Mouse (Mus musculus): ENCODE measurements around the gene Tshr. TPM values are rescaled to one million over a fixed set of nuclear protein-coding genes. Genes with fewer than 3 reads are reported as not detected.
"Not testable (repeated sequence)": the region's sequence is repeated elsewhere in the genome, so short reads cannot be mapped to it uniquely, and the experiment has no call there.

Gene Tshr
- 1.2 and 1.5 TPM in 2 replicates for polyA plus RNA-seq (2015; fragmentation: Nextera tagmentation; extraction: Ambion mirVana)

DNA sequence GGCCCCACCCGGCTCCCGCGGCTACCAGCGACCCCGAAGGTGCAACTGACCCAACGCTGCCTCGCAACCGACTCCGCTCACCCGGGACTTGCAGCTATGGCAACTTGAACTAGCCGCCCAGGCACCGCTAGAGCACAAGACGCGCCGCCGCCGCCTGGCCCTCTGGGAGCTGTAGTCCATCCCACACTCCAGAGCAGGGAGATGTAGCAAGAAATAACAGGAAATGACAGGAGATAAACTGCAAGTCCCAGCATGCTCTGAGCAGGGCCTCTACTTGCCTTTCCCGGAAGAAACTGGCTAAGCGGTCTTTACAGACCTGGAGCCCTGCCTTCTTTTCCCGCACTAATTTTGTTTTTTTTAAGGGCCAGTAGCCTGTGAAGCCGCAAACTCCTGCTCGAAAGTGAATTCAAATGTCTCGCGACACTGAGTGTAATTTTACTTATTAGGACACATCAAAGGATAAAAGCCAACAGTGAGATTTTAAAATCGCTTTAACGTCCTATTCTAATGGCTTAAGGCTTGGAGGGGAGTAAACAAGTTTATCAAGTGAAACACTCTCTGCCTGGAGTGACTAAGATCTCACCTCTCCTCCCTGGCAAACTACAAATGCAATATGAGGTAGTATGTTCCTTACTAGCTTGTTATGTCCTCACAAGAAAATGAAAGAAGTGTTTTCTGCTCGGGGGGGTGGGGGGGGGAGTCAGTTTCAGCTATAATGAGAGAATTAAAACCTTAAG lies at the start of gene Tshr, which contains the start of gene Cep128:
Gene Tshr, plus strand, starts transcription at position 283 of the 737 bp plus-strand sequence.
Gene Cep128, minus strand, starts transcription at position 129 of the 737 bp plus-strand sequence.
- ATAC-seq, result peak; percentile 100
- peak within 1 kb of the TSS; percentile 91 for H3K4me2 ChIP-seq
- no peaks in the 10 kb centered on the region for H3K27me3 ChIP-seq
- peaks cover 6% of the 10 kb centered on the region for H3K4me1 ChIP-seq
- no peak within 1 kb of the TSS for H3K27ac ChIP-seq
- peak within 1 kb of the TSS; percentile 56 for H3K4me3 ChIP-seq
- WGBS, result under 1% methylated on average over 27 of the region's 27 CpGs
- H3K9ac ChIP-seq, result peak within 1 kb of the TSS; percentile 67
- H3K9me3 ChIP-seq (replicated peaks), result no peaks in the 10 kb centered on the region
- no peaks in the 10 kb centered on the region for H3K36me3 ChIP-seq (ENCODE audit: poor library complexity, severe bottlenecking)

DNA sequence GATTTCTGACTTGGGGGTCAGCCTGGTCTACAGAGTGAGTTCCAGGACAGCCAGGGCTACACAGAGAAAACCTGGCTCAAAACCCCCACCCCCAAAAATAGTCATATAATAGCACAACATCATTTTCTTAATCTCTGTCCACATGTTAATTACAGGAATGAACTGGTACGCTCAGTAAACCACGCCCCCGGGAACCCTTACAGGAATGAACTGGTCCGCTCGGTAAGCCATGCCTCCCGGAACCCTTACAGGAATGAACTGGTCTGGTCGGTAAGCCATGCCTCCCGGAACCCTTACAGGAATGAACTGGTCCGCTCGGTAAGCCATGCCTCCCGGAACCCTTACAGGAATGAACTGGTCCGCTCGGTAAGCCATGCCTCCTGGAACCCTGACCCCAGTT lies 45.7 kb upstream of the Tshr start:
- WGBS, result 95% methylated on average over 13 of the region's 13 CpGs

DNA sequence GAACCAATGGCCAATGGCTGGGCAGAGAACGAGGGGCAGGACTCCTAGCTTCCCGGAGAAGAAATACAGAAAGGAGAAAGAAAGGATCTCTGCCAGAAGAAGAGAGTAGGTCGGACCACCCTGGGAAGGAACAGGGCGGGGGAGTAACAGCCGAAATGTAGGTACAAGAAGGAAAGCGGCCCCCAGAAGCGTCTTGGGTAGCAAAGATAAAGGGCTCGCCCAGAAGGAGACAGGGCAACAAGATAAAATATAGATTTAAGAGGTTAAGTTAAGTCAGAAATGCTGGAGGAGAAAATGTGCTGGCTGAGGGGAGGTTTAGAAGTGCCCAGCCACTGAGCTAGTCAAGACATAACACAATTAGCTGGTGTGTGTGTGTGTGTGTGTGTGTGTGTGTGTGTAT lies 30.6 kb upstream of the Tshr start:
- H3K4me3 ChIP-seq, result no peak overlapping the region
- H3K4me2 ChIP-seq, result no peak overlapping the region
- H3K9me3 ChIP-seq (replicated peaks), result no peaks in the 10 kb centered on the region
- no peaks in the 10 kb centered on the region for H3K27me3 ChIP-seq
- ATAC-seq, result no peak
- 70% methylated on average over 8 of the region's 8 CpGs for WGBS
- H3K27ac ChIP-seq, result no peak overlapping the region
- no peak overlapping the region for H3K9ac ChIP-seq
- H3K36me3 ChIP-seq (ENCODE audit: poor library complexity, severe bottlenecking), result no peaks in the 10 kb centered on the region
- no peaks in the 10 kb centered on the region for H3K4me1 ChIP-seq

More for the DNA sequence above, 45.7 kb upstream of the Tshr start:
- not testable (repeated sequence) for H3K4me3 ChIP-seq; ATAC-seq; H3K9me3 ChIP-seq (replicated peaks); H3K36me3 ChIP-seq (ENCODE audit: poor library complexity, severe bottlenecking); H3K27me3 ChIP-seq; H3K27ac ChIP-seq; H3K4me2 ChIP-seq; H3K4me1 ChIP-seq; H3K9ac ChIP-seq

DNA sequence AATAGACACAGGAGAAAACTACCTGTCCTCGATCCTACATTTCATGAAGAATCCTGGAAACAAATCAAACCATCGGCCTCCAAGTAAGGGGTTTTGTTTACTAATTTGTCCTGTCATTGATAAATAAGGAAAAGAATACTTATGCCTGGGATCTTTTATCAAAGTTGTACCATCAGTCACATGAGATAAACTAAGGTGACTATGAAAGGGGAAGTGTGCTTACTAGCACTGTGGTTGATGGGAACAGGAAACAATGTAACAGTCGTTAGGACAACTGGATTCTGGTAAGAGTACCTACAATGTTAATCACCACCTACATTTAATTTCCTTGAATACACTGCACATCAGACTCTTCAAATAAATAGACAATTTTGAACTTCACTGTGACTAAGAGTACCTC lies 15.2 kb upstream of the Tshr start:
- no peak overlapping the region for H3K27ac ChIP-seq
- H3K9me3 ChIP-seq (replicated peaks), result 0 out of 2 replicates have a peak, but pooled peaks cover 5% of the 10 kb centered on the region
- no peak overlapping the region for H3K4me3 ChIP-seq
- H3K9ac ChIP-seq, result no peak overlapping the region
- ATAC-seq, result no peak
- no peaks in the 10 kb centered on the region for H3K27me3 ChIP-seq
- peaks cover 8% of the 10 kb centered on the region for H3K36me3 ChIP-seq (ENCODE audit: poor library complexity, severe bottlenecking)
- 90% methylated on average over 3 of the region's 3 CpGs for WGBS
- H3K4me1 ChIP-seq, result no peaks in the 10 kb centered on the region
- no peak overlapping the region for H3K4me2 ChIP-seq

DNA sequence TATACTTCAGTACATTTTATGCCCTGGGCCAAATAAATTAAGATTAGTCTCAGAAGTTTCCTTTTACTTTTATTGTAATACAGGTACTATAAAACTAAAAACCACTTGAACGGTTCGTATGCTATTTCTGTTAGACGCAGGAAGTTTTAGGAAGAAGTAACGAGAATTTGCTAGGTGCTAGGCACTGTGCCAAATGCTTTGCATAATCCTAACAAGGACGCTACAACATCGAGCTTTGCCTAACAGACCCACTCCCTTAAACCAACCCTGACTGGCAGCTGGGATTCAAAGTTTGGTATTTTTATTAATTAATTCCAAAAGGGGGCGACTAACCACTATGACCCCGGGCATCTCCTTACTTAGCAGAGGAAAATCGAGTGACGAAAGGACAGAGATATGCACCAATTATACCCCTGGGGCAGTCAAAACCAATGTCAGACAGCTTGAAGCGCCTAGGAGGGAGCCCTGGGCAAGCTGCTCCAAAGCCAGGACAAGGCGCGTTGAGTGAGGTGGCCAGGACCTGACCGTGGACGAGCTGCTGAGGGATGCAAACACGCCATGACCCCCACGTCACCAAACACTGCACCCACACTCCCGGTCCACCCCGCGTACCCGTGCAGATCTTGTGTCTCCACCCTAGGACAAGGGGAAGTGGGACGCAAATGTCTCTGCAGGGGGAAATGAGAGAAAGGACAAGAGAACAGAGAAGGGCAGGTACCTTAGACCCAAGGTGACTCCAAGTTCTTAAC lies 673 bp upstream of the Tshr start:
- no peak overlapping the region for H3K27ac ChIP-seq
- no peaks in the 10 kb centered on the region for H3K9me3 ChIP-seq (replicated peaks)
- H3K4me1 ChIP-seq, result peaks cover 6% of the 10 kb centered on the region
- whole genome bisulfite sequencing, result 5% methylated on average over 22 of the region's 22 CpGs
- H3K4me3 ChIP-seq, result peak overlapping the region; percentile 56
- H3K4me2 ChIP-seq, result peak overlapping the region; percentile 91
- no peaks in the 10 kb centered on the region for H3K27me3 ChIP-seq
- no peaks in the 10 kb centered on the region for H3K36me3 ChIP-seq (ENCODE audit: poor library complexity, severe bottlenecking)
- ATAC-seq, result peak; percentile 67
- H3K9ac ChIP-seq, result peak overlapping the region; percentile 67

DNA sequence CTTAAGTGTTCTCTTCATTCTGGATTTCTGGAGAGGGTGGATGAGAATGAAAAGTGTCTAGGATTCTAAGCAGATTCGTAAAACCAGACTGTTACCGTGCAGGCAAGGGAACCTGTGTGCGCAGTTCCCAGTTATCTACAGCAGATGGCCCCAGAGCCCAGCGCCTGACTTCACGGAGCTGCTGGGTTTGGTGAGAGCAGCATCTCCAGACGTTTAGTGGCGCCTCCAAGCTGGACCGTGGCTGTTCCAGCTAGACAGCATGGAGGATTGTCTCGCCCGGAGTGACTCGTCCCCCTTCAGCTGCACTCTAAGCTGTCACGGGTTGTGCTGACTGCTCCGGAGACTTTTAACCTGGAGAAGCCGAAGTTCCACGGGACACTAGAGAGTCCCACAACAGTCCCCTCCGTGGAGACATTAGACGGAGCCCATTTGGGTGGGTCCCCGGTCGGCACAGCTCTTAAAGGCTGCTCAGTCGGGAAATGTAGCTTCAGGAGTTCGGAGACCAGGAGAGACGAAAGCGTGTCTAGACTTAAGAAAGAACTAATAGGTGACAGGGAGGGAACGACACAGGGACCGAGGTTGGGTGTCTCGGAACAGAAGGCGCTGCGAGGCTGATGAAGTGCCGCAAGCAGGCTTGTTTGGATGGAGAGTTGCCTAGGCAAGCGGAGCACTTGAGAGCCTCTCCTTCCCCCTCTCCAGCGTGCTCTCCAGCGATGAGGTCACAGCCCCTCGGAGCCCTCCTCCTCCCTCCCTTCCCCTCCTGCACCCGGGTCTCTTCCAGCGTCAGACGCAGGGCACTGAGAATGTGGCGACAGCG lies 16.1 kb downstream of the Tshr start:
- peaks cover 17% of the 10 kb centered on the region for H3K4me1 ChIP-seq
- 0% methylated on average over 38 of the region's 38 CpGs for WGBS
- H3K4me2 ChIP-seq, result peak overlapping the region; percentile 91
- no peaks in the 10 kb centered on the region for H3K9me3 ChIP-seq (replicated peaks)
- peak overlapping the region; percentile 62 for H3K9ac ChIP-seq
- ATAC-seq, result peak; percentile 95
- peaks cover 26% of the 10 kb centered on the region; the same call in 1 of the 2 replicates for H3K27me3 ChIP-seq
- H3K4me3 ChIP-seq, result peak overlapping the region; percentile 49
- no peaks in the 10 kb centered on the region for H3K36me3 ChIP-seq (ENCODE audit: poor library complexity, severe bottlenecking)
- H3K27ac ChIP-seq, result no peak overlapping the region

DNA sequence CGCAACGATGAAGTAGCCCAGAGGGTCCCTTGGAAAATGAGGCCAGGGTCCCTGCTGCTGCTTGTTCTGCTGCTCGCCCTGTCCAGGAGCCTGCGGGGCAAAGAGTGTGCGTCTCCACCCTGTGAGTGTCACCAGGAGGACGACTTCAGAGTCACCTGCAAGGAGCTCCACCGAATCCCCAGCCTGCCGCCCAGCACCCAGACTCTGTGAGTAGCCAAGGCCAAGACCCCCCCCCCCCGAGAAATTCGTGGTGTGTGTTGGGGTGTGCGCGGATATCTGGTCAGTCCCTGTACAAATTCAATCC lies 16.6 kb downstream of the Tshr start:
- WGBS, result 5% methylated on average over 12 of the region's 12 CpGs
- no peak for ATAC-seq
- H3K4me2 ChIP-seq, result peak overlapping the region; percentile 91

DNA sequence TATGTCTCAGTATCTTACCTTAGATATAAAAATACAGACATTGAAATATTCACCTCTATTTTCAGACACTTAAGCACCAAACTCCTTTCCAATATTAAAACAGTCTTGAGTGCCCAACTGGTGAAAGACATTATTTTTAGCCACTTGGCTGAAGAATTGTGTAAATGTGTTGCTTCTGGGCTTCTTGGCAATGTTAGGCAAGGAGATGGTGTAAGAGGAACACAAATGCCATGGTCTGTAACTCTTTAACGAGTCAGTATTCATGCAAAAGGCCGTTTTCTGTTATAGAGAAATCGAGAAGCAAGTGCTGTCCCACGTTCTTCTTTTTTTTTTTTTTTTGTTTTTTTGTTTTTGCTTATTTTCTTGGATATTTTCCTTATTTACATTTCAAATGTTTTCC lies 25.9 kb downstream of the Tshr start:
- no peak overlapping the region for H3K4me3 ChIP-seq
- H3K36me3 ChIP-seq (ENCODE audit: poor library complexity, severe bottlenecking), result no peaks in the 10 kb centered on the region
- H3K9me3 ChIP-seq (replicated peaks), result no peaks in the 10 kb centered on the region
- H3K27me3 ChIP-seq, result no peaks in the 10 kb centered on the region
- no peak for ATAC-seq
- H3K9ac ChIP-seq, result no peak overlapping the region
- 64% methylated on average over 4 of the region's 4 CpGs for WGBS
- H3K4me1 ChIP-seq, result peaks cover 34% of the 10 kb centered on the region
- no peak overlapping the region for H3K27ac ChIP-seq
- H3K4me2 ChIP-seq, result no peak overlapping the region

More for the DNA sequence above, 16.6 kb downstream of the Tshr start:
- Histone ChIP-seq H3K27ac (no peak overlapping the region), H3K4me3 (peak overlapping the region; percentile 49), H3K4me1 (peaks cover 17% of the 10 kb centered on the region), H3K9ac (peak overlapping the region; percentile 62), H3K36me3 (ENCODE audit: poor library complexity, severe bottlenecking) (no peaks in the 10 kb centered on the region), H3K9me3 (replicated peaks) (no peaks in the 10 kb centered on the region), H3K27me3 (peaks cover 26% of the 10 kb centered on the region; the same call in 1 of the 2 replicates)

DNA sequence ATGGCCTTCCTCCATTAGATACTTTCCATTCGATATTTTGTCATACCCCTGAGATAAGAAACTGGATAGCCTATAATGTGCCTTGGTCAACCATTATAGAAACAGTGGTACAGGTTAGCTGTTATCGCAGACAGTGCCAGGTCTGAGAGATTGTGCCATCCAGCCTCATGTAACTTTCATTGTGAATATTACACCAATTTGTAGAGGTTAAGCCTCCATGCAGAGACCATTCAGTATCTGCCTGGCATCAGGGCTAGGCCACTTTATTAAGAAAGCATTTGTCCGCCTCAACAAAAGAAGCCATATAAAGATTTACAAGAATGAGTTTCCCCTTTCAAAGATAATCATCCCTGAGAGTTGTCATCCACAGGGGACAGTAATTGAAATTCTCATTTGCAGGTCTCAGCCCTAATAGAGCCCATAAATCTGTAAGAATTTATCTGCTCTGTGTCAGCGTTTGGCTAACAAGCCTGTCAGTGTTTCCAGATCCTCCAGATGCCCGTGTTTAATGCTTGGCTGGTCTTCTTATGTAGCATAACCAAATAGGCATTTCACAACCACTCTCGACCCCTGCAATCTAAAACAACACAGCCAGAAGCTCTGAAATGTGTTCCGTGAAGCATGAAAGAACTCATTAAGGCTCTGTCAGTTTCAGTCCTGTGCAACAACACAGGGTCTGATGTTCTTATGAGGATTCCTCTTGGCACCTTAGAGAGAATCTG lies 28.3 kb downstream of the Tshr start:
- Histone ChIP-seq H3K9me3 (replicated peaks) (no peaks in the 10 kb centered on the region), H3K36me3 (ENCODE audit: poor library complexity, severe bottlenecking) (no peaks in the 10 kb centered on the region), H3K27me3 (no peaks in the 10 kb centered on the region), H3K4me1 (peaks cover 51% of the 10 kb centered on the region), H3K9ac (no peak overlapping the region), H3K27ac (peak overlapping the region; percentile 65), H3K4me3 (no peak overlapping the region), H3K4me2 (no peak overlapping the region)
- 18% methylated on average over 7 of the region's 7 CpGs for WGBS
- peak; percentile 88 for ATAC-seq

DNA sequence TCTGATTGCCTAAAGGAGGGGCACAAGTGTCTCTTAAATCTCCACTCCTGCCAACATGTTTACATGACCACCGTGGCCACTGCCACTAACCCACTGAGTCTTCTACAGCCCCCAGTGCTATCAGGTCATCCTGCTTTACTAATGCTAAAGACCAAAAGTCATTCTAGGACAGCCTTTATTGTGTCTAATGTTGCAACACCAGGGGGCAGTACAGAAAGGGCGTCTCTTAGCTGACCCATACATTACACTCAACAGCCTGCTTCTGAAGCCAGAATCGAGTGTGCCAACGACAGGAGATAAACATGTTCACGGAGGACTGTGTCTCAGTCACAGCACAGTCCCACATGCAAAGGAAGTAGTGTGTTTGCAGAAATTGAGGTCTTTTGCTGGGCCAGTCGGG lies 30.7 kb downstream of the Tshr start:
- H3K27me3 ChIP-seq, result no peaks in the 10 kb centered on the region
- no peaks in the 10 kb centered on the region for H3K36me3 ChIP-seq (ENCODE audit: poor library complexity, severe bottlenecking)
- 73% methylated on average over 6 of the region's 6 CpGs for WGBS
- H3K9me3 ChIP-seq (replicated peaks), result no peaks in the 10 kb centered on the region
- H3K9ac ChIP-seq, result no peak overlapping the region
- no peak overlapping the region for H3K4me2 ChIP-seq
- H3K4me3 ChIP-seq, result no peak overlapping the region
- no peak for ATAC-seq
- H3K27ac ChIP-seq, result no peak overlapping the region
- H3K4me1 ChIP-seq, result peaks cover 48% of the 10 kb centered on the region

DNA sequence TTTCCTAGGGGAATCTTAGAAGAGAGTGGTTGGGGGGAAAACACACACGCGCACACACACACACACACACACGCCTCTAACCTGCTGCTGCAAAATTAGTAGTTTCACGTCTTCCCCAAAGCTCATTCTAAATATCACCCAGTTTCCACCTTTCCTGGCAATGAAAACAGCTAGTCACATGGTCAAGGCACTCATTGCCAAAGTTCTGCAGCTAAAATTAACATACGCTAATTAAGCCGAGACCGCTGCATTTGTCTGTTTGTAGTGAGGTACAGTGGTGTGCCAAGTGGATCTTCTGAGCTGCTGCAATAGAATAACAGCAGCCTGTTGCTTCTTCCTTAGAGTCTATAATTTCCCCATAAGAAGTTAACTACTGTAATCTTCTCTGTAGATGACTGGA lies 32.5 kb downstream of the Tshr start:
- Histone ChIP-seq H3K4me1 (peaks cover 48% of the 10 kb centered on the region), H3K4me3 (no peak overlapping the region), H3K27me3 (no peaks in the 10 kb centered on the region), H3K9ac (no peak overlapping the region), H3K4me2 (no peak overlapping the region), H3K36me3 (ENCODE audit: poor library complexity, severe bottlenecking) (no peaks in the 10 kb centered on the region), H3K9me3 (replicated peaks) (no peaks in the 10 kb centered on the region), H3K27ac (no peak overlapping the region)
- 59% methylated on average over 7 of the region's 7 CpGs for WGBS
- peak; percentile 70 for ATAC-seq
